Mouse (Mus musculus): ENCODE results near the gene Foxi1.

- TF ChIP-seq CTCF (IDR thresholded peaks at IDR 0.05; ENCODE audit: low read depth, low read length) (no peak), POLR2A (IDR thresholded peaks at IDR 0.05; ENCODE audit: borderline replicate concordance, low read depth, low read length) (no peak)
Measured at GRCm38 (mm10) chr11:34155235-34155634, 52.7 kb downstream of the Foxi1 start.

Measured in bone marrow macrophage, adult 2 months (primary cell).